Mouse (Mus musculus): Measurements from ENCODE around the gene Hoxc4.

- TF ChIP-seq CHD2 (IDR thresholded peaks at IDR 0.05; ENCODE audit: low read depth, low read length), result no peak
- no peak for TF ChIP-seq ZNF384 (IDR thresholded peaks at IDR 0.05; ENCODE audit: low read depth, low read length)
Observed at GRCm38 (mm10) chr15:102972254-102972653, 46.5 kb upstream of the Hoxc4 start.
